Mouse (Mus musculus): ENCODE results near the gene F2rl1. TPM values are rescaled to one million over a fixed set of nuclear protein-coding genes. Genes with fewer than 3 reads are reported as not detected.

Gene F2rl1
- 0.42 and 0.47 TPM in 2 replicates for polyA plus RNA-seq (2012; rRNA removed)

DNA sequence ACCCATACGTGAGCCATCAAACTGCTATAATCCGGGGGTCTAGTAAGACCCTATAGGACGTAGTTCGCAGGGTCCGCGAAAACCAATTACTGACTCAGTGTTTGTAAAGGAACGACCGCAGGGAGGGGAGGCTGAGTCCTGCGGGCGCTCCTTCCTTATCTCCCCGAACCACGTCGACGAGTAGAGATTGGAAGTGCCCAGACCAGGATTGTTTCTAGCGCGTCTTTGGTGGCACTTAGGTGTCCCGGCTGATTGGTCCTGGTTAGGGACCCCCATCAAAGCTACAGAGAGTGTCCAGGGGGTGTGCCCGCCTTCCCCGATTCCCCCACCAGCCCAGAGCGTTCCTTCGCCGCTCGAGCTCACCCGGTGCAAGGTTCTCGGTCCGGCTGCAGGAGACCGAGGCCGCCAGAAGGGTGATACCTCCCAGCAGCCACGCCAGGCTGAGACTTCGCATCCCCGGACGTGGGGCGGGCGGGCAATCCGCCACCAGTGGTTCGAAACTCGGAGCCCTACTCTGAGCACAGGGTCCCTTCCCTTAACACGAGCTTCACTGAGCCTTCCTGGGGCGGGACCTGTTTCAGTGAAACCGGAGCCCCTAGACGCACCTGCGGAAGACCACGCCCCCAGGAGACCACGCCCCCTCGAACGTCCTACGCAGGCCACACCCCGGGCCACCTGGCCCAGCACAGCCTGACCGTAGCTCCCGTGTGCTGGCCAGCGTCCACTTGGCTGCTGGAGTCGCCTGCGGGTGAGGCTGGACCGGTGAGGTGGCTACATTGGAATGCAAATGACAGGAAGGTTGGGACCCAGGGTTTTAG is at the start of gene F2rl1:
F2rl1 (minus strand) TSS at position 554 of the 818 bp plus-strand sequence.
- TF ChIP-seq POLR2A (IDR thresholded peaks at IDR 0.05; ENCODE audit: extremely low read depth, insufficient read depth, low read length) (no peak), CTCF (IDR thresholded peaks at IDR 0.05; ENCODE audit: extremely low read depth, insufficient read depth, low read length) (no peak)
- H3K27ac ChIP-seq (ENCODE audit: insufficient read depth, low read length) = no peak within 1 kb of the TSS
- no peaks in the 10 kb centered on the region; the same call in 1 of the 2 replicates for H3K4me1 ChIP-seq (ENCODE audit: control insufficient read depth, insufficient read depth, low read length)
- H3K4me3 ChIP-seq (ENCODE audit: insufficient read depth, low read length) = peak within 1 kb of the TSS; percentile 9; the same call in 1 of the 2 replicates

DNA sequence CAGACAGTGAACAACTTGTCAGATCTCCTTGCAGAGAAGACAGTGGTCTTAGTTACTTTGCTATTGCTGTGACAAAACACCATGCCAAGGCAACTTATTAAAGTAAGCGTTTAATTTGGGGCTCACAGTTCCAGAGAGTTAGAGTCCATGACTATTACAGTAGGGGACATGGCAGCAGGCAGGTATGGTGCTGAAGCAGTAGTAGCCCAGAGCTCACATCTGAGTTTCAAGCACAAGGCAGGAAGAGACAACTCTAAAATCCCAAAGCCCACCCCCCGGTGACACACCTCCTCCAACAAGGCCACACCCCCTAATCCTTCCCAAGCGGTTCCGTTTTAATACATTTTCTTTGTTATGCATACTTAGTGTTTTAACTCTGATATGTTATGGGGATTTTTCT is 45.9 kb upstream of the F2rl1 start:
- TF ChIP-seq POLR2A (IDR thresholded peaks at IDR 0.05; ENCODE audit: extremely low read depth, insufficient read depth, low read length) = no peak
- no peak for TF ChIP-seq CTCF (IDR thresholded peaks at IDR 0.05; ENCODE audit: extremely low read depth, insufficient read depth, low read length)
- H3K4me3 ChIP-seq (ENCODE audit: insufficient read depth, low read length) = no peak overlapping the region
- no peaks in the 10 kb centered on the region for H3K4me1 ChIP-seq (ENCODE audit: control insufficient read depth, insufficient read depth, low read length)
- H3K27ac ChIP-seq (ENCODE audit: insufficient read depth, low read length) = no peak overlapping the region

DNA sequence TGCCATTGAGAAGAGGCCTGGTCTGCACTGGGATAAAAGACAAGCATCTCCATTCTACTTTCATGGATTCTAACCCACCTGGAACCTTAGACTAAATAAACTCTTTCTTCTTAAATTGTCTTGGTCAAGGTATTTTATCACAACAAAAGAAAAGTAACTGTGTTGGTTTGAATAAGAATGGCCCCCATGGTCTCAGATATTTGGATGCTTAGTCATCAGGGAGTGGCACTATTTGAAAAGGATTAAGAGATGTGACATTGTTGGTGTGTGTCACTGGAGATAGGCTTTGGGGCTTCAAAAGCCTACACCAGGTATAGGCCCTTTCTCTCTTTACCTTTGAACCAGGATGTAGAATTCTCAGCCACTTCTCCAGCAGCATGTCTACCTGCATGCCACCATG is 44.3 kb upstream of the F2rl1 start:
- H3K27ac ChIP-seq (ENCODE audit: insufficient read depth, low read length) = no peak overlapping the region
- H3K4me1 ChIP-seq (ENCODE audit: control insufficient read depth, insufficient read depth, low read length) = no peaks in the 10 kb centered on the region
- no peak overlapping the region for H3K4me3 ChIP-seq (ENCODE audit: insufficient read depth, low read length)
- no peak for TF ChIP-seq CTCF (IDR thresholded peaks at IDR 0.05; ENCODE audit: extremely low read depth, insufficient read depth, low read length)
- no peak for TF ChIP-seq POLR2A (IDR thresholded peaks at IDR 0.05; ENCODE audit: extremely low read depth, insufficient read depth, low read length)

DNA sequence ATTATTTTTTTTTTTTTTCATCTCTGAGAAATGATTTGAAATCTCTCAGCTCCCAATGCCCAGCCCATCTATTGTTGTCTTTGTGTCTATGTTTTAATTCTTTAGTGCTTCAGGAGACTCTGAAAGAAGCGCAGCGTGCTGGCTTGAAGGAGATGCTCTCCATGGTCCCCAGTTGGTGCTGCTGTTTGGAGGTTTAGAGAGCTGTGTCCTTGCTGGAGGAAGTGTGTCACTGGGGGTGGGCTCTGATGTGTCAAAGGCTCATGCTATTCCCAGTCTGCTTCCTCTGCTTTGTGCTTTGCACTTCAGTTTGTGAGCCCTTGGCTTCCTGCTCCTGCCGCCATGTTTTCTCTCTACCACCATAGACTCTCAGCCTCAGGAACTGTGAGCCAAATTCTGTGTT is 43.3 kb upstream of the F2rl1 start:
- no peaks in the 10 kb centered on the region for H3K4me1 ChIP-seq (ENCODE audit: control insufficient read depth, insufficient read depth, low read length)
- TF ChIP-seq POLR2A (IDR thresholded peaks at IDR 0.05; ENCODE audit: extremely low read depth, insufficient read depth, low read length) (no peak), CTCF (IDR thresholded peaks at IDR 0.05; ENCODE audit: extremely low read depth, insufficient read depth, low read length) (no peak)
- H3K4me3 ChIP-seq (ENCODE audit: insufficient read depth, low read length) = no peak overlapping the region
- no peak overlapping the region for H3K27ac ChIP-seq (ENCODE audit: insufficient read depth, low read length)

DNA sequence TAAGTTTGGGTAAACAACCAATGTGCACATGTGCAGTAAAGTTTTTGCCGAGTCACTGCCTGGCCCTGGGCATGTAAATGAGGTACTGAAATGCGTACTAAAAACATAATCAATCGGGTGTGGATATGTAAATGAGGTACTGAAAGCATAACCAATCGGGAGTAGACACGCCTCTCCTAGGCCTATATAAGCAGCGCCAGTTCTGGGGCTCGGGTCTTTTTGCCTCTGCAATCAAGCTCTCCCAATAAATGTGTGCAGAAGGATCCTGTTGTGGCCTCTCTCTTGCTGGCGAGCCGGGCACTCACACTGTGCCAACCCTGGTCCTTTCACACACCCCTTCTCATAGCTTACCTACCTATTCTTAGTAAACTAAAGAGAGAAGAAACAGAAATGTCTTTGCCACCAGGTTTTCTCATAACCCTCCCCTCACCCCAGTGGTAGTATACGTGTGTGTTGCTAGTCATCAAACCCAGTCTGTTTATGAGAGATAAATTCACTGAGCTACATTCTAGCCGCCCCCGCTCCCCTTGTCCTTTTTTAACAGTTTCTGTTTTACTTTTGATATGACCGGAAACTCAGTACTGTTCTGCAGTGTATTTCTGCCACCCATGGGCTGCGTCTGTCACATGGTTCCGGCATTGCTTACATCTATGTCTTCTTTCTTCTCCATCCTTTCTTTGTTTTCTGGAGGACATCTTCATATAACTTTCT is 42.0 kb upstream of the F2rl1 start:
- Histone ChIP-seq H3K4me3 (ENCODE audit: insufficient read depth, low read length) (no peak overlapping the region), H3K27ac (ENCODE audit: insufficient read depth, low read length) (no peak overlapping the region), H3K4me1 (ENCODE audit: control insufficient read depth, insufficient read depth, low read length) (no peaks in the 10 kb centered on the region)
- TF ChIP-seq CTCF (IDR thresholded peaks at IDR 0.05; ENCODE audit: extremely low read depth, insufficient read depth, low read length) (no peak), POLR2A (IDR thresholded peaks at IDR 0.05; ENCODE audit: extremely low read depth, insufficient read depth, low read length) (no peak)

DNA sequence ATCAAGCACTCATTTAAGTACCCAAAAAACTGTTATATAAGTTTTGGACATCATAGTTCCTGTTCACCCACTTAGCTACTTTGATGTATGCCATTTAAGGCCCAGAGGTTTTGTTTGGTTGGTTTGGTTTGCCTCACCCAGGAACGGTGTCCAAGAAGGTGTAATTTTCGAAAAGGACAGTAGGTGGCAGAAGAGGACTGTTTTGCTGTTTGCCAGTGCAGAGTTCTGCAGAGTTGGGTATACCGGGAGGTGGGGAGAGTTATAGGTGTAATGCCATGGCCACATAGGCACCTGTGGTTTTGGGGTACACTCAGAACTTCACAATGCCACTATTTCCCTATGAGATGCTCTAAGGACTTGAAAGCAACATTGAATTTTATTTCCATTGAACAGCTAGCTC is 38.7 kb upstream of the F2rl1 start:
- TF ChIP-seq POLR2A (IDR thresholded peaks at IDR 0.05; ENCODE audit: extremely low read depth, insufficient read depth, low read length) = no peak
- TF ChIP-seq CTCF (IDR thresholded peaks at IDR 0.05; ENCODE audit: extremely low read depth, insufficient read depth, low read length) = peak; percentile 92
- no peak overlapping the region for H3K27ac ChIP-seq (ENCODE audit: insufficient read depth, low read length)
- no peak overlapping the region for H3K4me3 ChIP-seq (ENCODE audit: insufficient read depth, low read length)
- H3K4me1 ChIP-seq (ENCODE audit: control insufficient read depth, insufficient read depth, low read length) = no peaks in the 10 kb centered on the region

DNA sequence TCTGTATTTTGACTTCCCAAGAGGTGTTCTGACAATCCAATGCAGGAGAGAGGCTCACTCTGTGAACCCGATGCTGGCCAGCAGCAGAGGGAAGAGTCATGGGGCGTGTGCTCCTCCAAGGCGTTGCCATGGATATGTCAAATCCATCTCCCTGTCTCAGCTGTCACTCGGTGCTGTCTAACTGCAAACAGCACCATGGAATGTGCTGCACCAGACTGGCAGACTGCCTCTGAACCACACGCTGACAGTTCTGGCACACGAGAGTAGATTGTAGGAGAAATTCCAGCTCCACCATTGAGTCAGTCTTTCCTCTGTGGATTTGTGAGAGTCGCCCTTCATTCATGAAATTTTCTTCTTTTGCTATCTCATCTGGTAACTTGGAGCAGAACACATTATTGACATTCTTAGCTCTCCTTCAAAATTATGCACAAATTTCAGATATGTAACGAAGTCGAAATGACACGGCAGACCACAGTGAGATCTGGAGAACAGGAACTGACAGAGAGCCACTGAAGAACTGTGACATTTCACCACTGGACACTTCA is 38.1 kb upstream of the F2rl1 start:
- no peak overlapping the region for H3K4me3 ChIP-seq (ENCODE audit: insufficient read depth, low read length)
- no peak overlapping the region for H3K27ac ChIP-seq (ENCODE audit: insufficient read depth, low read length)
- no peaks in the 10 kb centered on the region for H3K4me1 ChIP-seq (ENCODE audit: control insufficient read depth, insufficient read depth, low read length)
- TF ChIP-seq POLR2A (IDR thresholded peaks at IDR 0.05; ENCODE audit: extremely low read depth, insufficient read depth, low read length) (no peak), CTCF (IDR thresholded peaks at IDR 0.05; ENCODE audit: extremely low read depth, insufficient read depth, low read length) (no peak)

DNA sequence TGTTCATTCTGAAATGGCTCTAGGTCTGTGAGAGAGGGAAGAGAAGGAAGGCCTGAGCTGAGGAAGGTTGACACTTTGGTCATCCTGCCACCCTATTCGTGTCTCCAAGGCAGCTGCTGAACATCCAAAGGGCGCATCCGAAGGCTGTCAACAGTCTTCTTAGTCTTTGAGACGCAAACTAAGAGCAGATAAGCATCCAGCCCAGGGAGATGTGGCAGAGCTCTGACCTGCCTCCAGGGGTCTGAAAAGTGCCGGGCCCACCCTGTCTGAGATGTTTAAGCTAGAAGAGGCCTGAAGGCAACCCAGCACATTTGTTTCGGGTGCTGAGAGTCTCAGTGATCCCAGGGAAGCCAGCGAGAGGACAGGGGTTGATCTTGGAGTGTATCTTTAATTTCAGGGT is 32.3 kb upstream of the F2rl1 start:
- H3K4me1 ChIP-seq (ENCODE audit: control insufficient read depth, insufficient read depth, low read length) = no peaks in the 10 kb centered on the region
- no peak overlapping the region for H3K4me3 ChIP-seq (ENCODE audit: insufficient read depth, low read length)
- H3K27ac ChIP-seq (ENCODE audit: insufficient read depth, low read length) = no peak overlapping the region
- TF ChIP-seq CTCF (IDR thresholded peaks at IDR 0.05; ENCODE audit: extremely low read depth, insufficient read depth, low read length) (no peak), POLR2A (IDR thresholded peaks at IDR 0.05; ENCODE audit: extremely low read depth, insufficient read depth, low read length) (no peak)

DNA sequence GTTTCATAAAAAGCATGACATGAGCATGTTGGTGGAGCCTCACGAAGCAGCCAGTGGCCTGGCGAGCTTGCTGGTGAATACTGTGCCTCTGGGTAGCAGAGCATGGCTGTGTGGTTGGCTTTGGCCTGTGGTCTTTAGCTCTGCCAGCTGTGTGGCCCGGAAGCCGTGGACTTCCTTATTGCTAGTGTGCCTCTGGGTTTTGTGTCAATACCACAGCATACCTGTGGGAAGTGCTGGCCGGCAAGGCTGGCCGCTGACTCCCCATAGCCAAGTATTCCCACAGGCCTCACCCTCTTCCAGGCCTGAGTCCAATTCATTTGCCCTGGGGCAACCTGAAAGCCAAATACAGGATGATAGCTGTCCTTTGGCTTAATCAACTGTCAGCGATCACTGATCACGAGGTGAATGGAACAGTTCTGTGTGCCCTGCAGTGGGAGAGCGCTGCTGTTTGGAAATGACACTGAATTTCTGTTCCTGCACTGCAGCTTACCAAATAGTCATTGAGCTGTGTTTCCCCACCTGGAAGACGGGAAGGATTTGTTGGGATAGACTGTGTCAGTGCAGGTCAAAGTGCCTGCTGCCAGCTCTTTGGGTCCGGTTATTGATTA is 29.0 kb upstream of the F2rl1 start:
- Histone ChIP-seq H3K4me3 (ENCODE audit: insufficient read depth, low read length) (no peak overlapping the region), H3K4me1 (ENCODE audit: control insufficient read depth, insufficient read depth, low read length) (no peaks in the 10 kb centered on the region; the same call in 1 of the 2 replicates), H3K27ac (ENCODE audit: insufficient read depth, low read length) (no peak overlapping the region)
- no peak for TF ChIP-seq POLR2A (IDR thresholded peaks at IDR 0.05; ENCODE audit: extremely low read depth, insufficient read depth, low read length)
- TF ChIP-seq CTCF (IDR thresholded peaks at IDR 0.05; ENCODE audit: extremely low read depth, insufficient read depth, low read length) = no peak
